ENCODE assay signal across 19 mouse cellular contexts in the genomic region with DNA sequence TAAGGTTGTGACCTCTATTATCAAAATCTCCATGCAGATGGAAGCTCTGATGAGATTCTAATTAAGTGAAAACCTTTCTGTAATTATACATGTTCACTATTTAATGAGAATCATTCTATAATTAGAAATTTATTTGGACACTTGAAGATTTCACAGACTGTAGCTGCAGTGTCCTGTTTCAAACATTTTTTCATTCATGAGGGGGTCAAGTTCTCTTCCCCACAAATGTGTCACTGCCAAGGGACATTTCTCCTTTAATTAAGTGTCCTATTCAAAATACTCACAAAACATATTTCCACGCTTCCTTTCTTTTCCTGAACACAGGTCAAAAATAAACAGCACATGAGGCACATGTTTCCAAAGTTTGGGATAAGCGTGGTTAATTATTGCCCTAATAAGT.
DNase-seq lines count a peak whose midpoint lies in the region; ATAC-seq and TF ChIP-seq lines count a peak whose summit lies in the region.
"Had no signal": no experiment of that assay in that cellular context is flagged by ENCODE, and none has a peak within 500 bp of the region (broad histone marks: within the 10 kb centered on the region; RNA-seq: fewer than 3 reads in every experiment).

No protein-coding gene starts in this region.

- no peak overlapping the region for H3K4me2 ChIP-seq in liver, embryonic 11.5 days
- H3K4me2 ChIP-seq: embryonic facial prominence, embryonic 12.5 days; forebrain, embryonic 13.5 days; forebrain, embryonic 15.5 days had no signal

- ATAC-seq in liver, embryonic 11.5 days (replicated peaks; ENCODE audit: low FRiP score) = no peak
- ATAC-seq: activated CD4-positive, CD25-positive, alpha-beta regulatory T cell, adult 4 months; forebrain, embryonic 13.5 days; forebrain, embryonic 15.5 days; forebrain, postnatal 0 days; Patski had no signal

- H3K79me2 ChIP-seq in liver, adult 2 months (ENCODE audit: control insufficient read depth, insufficient read depth, low read length) = no peaks in the 10 kb centered on the region

- H3K27me3 ChIP-seq in liver, adult 2 months (ENCODE audit: control insufficient read depth, insufficient read depth, low read length) = no peaks in the 10 kb centered on the region
- H3K27me3 ChIP-seq in liver, embryonic 11.5 days (replicated peaks; ENCODE audit: control insufficient read depth, insufficient read depth, low read length) = no peaks in the 10 kb centered on the region
- H3K27me3 ChIP-seq: embryonic facial prominence, embryonic 12.5 days; forebrain, embryonic 15.5 days; Patski had no signal

- no peaks in the 10 kb centered on the region for H3K9me3 ChIP-seq in liver, embryonic 11.5 days (ENCODE audit: control insufficient read depth, low read length)
- H3K9me3 ChIP-seq: embryonic facial prominence, embryonic 10.5 days; embryonic facial prominence, embryonic 12.5 days; forebrain, embryonic 13.5 days; forebrain, embryonic 15.5 days had no signal

- no peak overlapping the region for H3K27ac ChIP-seq in liver, adult 2 months (replicated peaks; ENCODE audit: insufficient read depth, low read depth, low read length)
- H3K27ac ChIP-seq in liver, embryonic 11.5 days (ENCODE audit: low read depth, low read length) = no peak overlapping the region
- H3K27ac ChIP-seq: embryonic facial prominence, embryonic 10.5 days; embryonic facial prominence, embryonic 12.5 days; forebrain, embryonic 13.5 days; forebrain, embryonic 15.5 days had no signal

- peak; percentile 2 for DNase-seq in liver, adult 2 months (ENCODE audit: extremely low read depth, low read depth, low spot score)
- no peak for DNase-seq in liver, embryonic 11.5 days (ENCODE audit: low spot score)
- DNase-seq in retina, embryonic 14.5 days (ENCODE audit: low spot score) = peak; percentile 63
- no peak for DNase-seq in right cerebral cortex, adult 18-20 months
- no peak for DNase-seq in neural tube, embryonic 10.5 days (ENCODE audit: extremely low spot score, low spot score)
- DNase-seq: adrenal gland, adult 8-10 months; adrenal gland, postnatal 14 days; adrenal gland, postnatal 36 days; cerebellum, adult 11-12 months; cerebellum, adult 9-10 months; cerebellum, postnatal 10 days; cerebellum, postnatal 25 days; forebrain, postnatal 0 days had no signal

- no peaks in the 10 kb centered on the region for H3K4me1 ChIP-seq in liver, adult 2 months (ENCODE audit: control insufficient read depth, insufficient read depth, low read length)
- H3K4me1 ChIP-seq in liver, embryonic 11.5 days (replicated peaks; ENCODE audit: control insufficient read depth, insufficient read depth, low read length) = no peaks in the 10 kb centered on the region
- H3K4me1 ChIP-seq: embryonic facial prominence, embryonic 10.5 days; embryonic facial prominence, embryonic 12.5 days; forebrain, embryonic 13.5 days; forebrain, embryonic 15.5 days had no signal

- TF ChIP-seq CTCF in liver, adult 2 months (IDR thresholded peaks at IDR 0.05; ENCODE audit: low read depth, low read length) = no peak

- H3K9ac ChIP-seq in liver, adult 2 months (ENCODE audit: low read depth, low read length) = no peak overlapping the region
- H3K9ac ChIP-seq in liver, embryonic 11.5 days (ENCODE audit: low read depth, low read length) = no peak overlapping the region
- H3K9ac ChIP-seq: embryonic facial prominence, embryonic 12.5 days; forebrain, embryonic 13.5 days; forebrain, embryonic 15.5 days; forebrain, postnatal 0 days had no signal

- WGBS in liver, adult 2 months = 69% methylated on average over 2 of the region's 2 CpGs
- 72% methylated on average over 2 of the region's 2 CpGs for WGBS in liver, embryonic 11.5 days

- H3K4me3 ChIP-seq in liver, adult 2 months (ENCODE audit: insufficient read depth, low read depth, low read length) = no peak overlapping the region
- no peak overlapping the region for H3K4me3 ChIP-seq in liver, embryonic 11.5 days (ENCODE audit: low read depth, low read length)
- H3K4me3 ChIP-seq: embryonic facial prominence, embryonic 10.5 days; embryonic facial prominence, embryonic 12.5 days; forebrain, embryonic 13.5 days; forebrain, embryonic 15.5 days had no signal

- no peak for TF ChIP-seq POLR2A in liver, adult 2 months (IDR thresholded peaks at IDR 0.05; ENCODE audit: extremely low read depth, insufficient read depth, low read length)

- H3K36me3 ChIP-seq in liver, adult 2 months (ENCODE audit: control insufficient read depth, insufficient read depth, low read length) = no peaks in the 10 kb centered on the region
- H3K36me3 ChIP-seq in liver, embryonic 11.5 days (ENCODE audit: control insufficient read depth, insufficient read depth, low read length) = no peaks in the 10 kb centered on the region
- H3K36me3 ChIP-seq: embryonic facial prominence, embryonic 10.5 days; embryonic facial prominence, embryonic 12.5 days; forebrain, embryonic 15.5 days had no signal

Comparison
In these comparisons a context has a peak if more than half of its experiments do, and no peak if none do; other contexts are left out.
1. DNase-seq: peak in liver, adult 2 months (single experiment) and retina, embryonic 14.5 days (single experiment); none in liver, embryonic 11.5 days (single experiment), right cerebral cortex, adult 18-20 months (single experiment) and neural tube, embryonic 10.5 days (single experiment).